Mouse (Mus musculus): ENCODE data around the gene Gm11757. TPM values are rescaled to one million over a fixed set of nuclear protein-coding genes. Genes with fewer than 3 reads are reported as not detected.

Gm11757 gene
- polyA plus RNA-seq (2012; rRNA removed) = not detected in 2 replicates

DNA sequence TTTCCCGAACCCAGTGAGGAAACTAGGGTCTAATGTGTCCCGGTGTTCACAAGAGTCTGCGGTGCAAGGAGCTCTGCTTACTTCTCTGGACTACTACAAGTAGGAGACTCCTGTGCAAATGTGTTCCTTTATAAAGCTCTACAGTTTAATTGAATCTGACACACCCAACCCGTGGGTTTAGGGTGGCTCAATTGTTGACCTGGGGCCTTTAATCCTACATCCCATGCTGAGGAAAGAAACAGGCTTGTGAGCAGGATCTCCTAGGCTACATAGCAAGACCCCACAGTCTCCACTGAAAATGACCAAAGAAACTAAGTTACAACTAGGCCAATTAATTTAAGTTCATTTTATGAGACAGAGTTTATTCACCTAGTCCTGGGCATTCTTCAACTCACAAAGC is at the start of gene Gm11757:
Gene Gm11757, minus strand, starts transcription at position 101 of the 400 bp plus-strand sequence.

DNA sequence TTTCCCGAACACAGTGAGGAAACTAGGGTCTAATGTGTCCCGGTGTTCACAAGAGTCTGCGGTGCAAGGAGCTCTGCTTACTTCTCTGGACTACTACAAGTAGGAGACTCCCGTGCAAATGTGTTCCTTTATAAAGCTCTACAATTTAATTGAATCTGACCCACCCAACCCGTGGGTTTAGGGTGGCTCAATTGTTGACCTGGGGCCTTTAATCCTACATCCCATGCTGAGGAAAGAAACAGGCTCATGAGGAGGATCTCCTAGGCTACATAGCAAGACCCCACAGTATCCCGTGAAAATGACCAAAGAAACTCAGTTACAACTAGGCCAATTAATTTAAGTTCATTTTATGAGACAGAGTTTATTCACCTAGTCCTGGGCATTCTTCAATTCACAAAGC is 29.7 kb upstream of the Gm11757 start, which contains the start of gene Gm11756:
Gene Gm11756, minus strand, starts transcription at position 101 of the 400 bp plus-strand sequence.

DNA sequence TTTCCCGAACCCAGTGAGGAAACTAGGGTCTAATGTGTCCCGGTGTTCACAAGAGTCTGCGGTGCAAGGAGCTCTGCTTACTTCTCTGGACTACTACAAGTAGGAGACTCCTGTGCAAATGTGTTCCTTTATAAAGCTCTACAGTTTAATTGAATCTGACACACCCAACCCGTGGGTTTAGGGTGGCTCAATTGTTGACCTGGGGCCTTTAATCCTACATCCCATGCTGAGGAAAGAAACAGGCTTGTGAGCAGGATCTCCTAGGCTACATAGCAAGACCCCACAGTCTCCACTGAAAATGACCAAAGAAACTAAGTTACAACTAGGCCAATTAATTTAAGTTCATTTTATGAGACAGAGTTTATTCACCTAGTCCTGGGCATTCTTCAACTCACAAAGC is 14.9 kb upstream of the Gm11757 start, which contains the start of gene Gm13871:
Gene Gm13871, minus strand, starts transcription at position 101 of the 400 bp plus-strand sequence.

DNA sequence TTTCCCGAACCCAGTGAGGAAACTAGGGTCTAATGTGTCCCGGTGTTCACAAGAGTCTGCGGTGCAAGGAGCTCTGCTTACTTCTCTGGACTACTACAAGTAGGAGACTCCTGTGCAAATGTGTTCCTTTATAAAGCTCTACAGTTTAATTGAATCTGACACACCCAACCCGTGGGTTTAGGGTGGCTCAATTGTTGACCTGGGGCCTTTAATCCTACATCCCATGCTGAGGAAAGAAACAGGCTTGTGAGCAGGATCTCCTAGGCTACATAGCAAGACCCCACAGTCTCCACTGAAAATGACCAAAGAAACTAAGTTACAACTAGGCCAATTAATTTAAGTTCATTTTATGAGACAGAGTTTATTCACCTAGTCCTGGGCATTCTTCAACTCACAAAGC is 14.7 kb downstream of the Gm11757 start, which contains the start of gene Gm11758:
Gene Gm11758, minus strand, starts transcription at position 101 of the 400 bp plus-strand sequence.

Other genes with a start within 250 kb of the Gm11757 start
- gene Gm11239, start 222.8 kb downstream of the Gm11757 start, polyA plus RNA-seq (2012; rRNA removed) = not detected in 2 replicates
- not detected in 2 replicates for gene Gm428, start 207.6 kb downstream of the Gm11757 start, polyA plus RNA-seq (2012; rRNA removed)
- gene Rasef, start 100.1 kb downstream of the Gm11757 start, polyA plus RNA-seq (2012; rRNA removed) = 7.2 and 8.2 TPM in 2 replicates
- not detected in 2 replicates for gene Gm11758, start 14.8 kb downstream of the Gm11757 start, polyA plus RNA-seq (2012; rRNA removed)
- not detected in 2 replicates for gene Gm13871, start 14.8 kb upstream of the Gm11757 start, polyA plus RNA-seq (2012; rRNA removed)
- gene Gm11756, start 29.6 kb upstream of the Gm11757 start, polyA plus RNA-seq (2012; rRNA removed) = not detected in 2 replicates
- 0.25 TPM in 1 of 2 replicates, not detected in the other for gene 2310002L09Rik, start 59.7 kb upstream of the Gm11757 start, polyA plus RNA-seq (2012; rRNA removed)
- gene Frmd3, start 122.3 kb upstream of the Gm11757 start, polyA plus RNA-seq (2012; rRNA removed) = 0.04 and 0.08 TPM in 2 replicates